Mouse (Mus musculus): Measurements from ENCODE around the gene Abcc2.

- TF ChIP-seq CTCF (IDR thresholded peaks at IDR 0.05; ENCODE audit: insufficient read depth, low read depth, low read length) (no peak), POLR2A (IDR thresholded peaks at IDR 0.05; ENCODE audit: insufficient read depth, low read depth, low read length) (no peak)
Observed at GRCm38 (mm10) chr19:43857347-43857746, 75.4 kb downstream of the Abcc2 start.

Measured in olfactory bulb, adult 2 months (tissue).